Mouse (Mus musculus) embryonic facial prominence, embryonic 10.5 days (tissue): Measurements from ENCODE around the gene Mpv17l2. TPM values are rescaled to one million over a fixed set of nuclear protein-coding genes. Genes with fewer than 3 reads are reported as not detected.

Source experiments
- DNase-seq: peaks from one replicate; pipeline ENCODE4 v3.0.0-alpha.2; 2017; ENCODE audit warnings: low spot score
- H3K27ac ChIP-seq: fragments of 300-500 bp; sonication (generic); replicated peaks from 2 replicates; pipeline ENCODE4 v1.5.1; 2016; ENCODE audit warnings: mild to moderate bottlenecking
- H3K27me3 ChIP-seq: fragments of 300-500 bp; sonication (generic); replicated peaks from 2 replicates; pipeline ENCODE4 v1.6.1; 2016; ENCODE audit warnings: low read depth, mild to moderate bottlenecking; ENCODE audit not compliant: poor library complexity, severe bottlenecking
- H3K36me3 ChIP-seq: fragments of 300-500 bp; sonication (generic); replicated peaks from 2 replicates; pipeline ENCODE4 v1.6.1; 2016; ENCODE audit warnings: mild to moderate bottlenecking, moderate library complexity
- H3K4me1 ChIP-seq: fragments of 300-500 bp; sonication (generic); 2 replicates; pipeline ENCODE4 v1.6.1; 2016
- H3K4me3 ChIP-seq: fragments of 300-500 bp; sonication (generic); 2 replicates; pipeline ENCODE4 v1.5.1; 2016; ENCODE audit warnings: mild to moderate bottlenecking, moderate library complexity
- H3K9me3 ChIP-seq: fragments of 300-500 bp; sonication (generic); 2 replicates; pipeline ENCODE4 v1.6.1; 2016; ENCODE audit warnings: mild to moderate bottlenecking
- WGBS: fragments of 180-500 bp; shearing (Covaris S2); methylation state at CpG from one replicate; pipeline ENCODE4 v1.1.7; 2016; 5-methylcytosine and 5-hydroxymethylcytosine counted together
- polyA plus RNA-seq: library from polyadenylated mRNA; unstranded; fragments of >200 nt; fragmentation: Nextera tagmentation; extraction: Ambion mirVana; gene quantifications from 2 replicates; pipeline ENCODE4 v1.2.1, GENCODE M21; 2016

Gene Mpv17l2
- 28.2 and 34.5 TPM in 2 replicates for polyA plus RNA-seq

- Histone ChIP-seq H3K4me1 (peaks cover 41% of the 10 kb centered on the region), H3K27ac (peak within 1 kb of the TSS; percentile 81)
- WGBS, result 1% methylated on average over 55 of the region's 55 CpGs
These were observed at the start of gene Mpv17l2 for GRCm38 (mm10) chr8:70760775-70761406. TSS of gene Mpv17l2 (minus strand) at chr8:70760946.

GRCm38 (mm10) chr8:70808955-70809701 lies 48.4 kb upstream of the Mpv17l2 start:
- 84% methylated on average over 8 of the region's 8 CpGs for WGBS
- Histone ChIP-seq H3K4me3 (no peak overlapping the region; the same call in 1 of the 2 replicates), H3K27me3 (peaks cover 75% of the 10 kb centered on the region), H3K4me1 (peaks cover 27% of the 10 kb centered on the region), H3K36me3 (no peaks in the 10 kb centered on the region), H3K9me3 (no peaks in the 10 kb centered on the region), H3K27ac (no peak overlapping the region)
- DNase-seq, result no peak

More at GRCm38 (mm10) chr8:70760775-70761406, at the start of gene Mpv17l2:
- Histone ChIP-seq H3K27me3 (peaks cover 19% of the 10 kb centered on the region), H3K36me3 (peaks cover 29% of the 10 kb centered on the region), H3K9me3 (no peaks in the 10 kb centered on the region), H3K4me3 (peak within 1 kb of the TSS; percentile 80)
- DNase-seq, result peak; percentile 97

- H3K4me1 ChIP-seq, result peaks cover 34% of the 10 kb centered on the region
- peaks cover 75% of the 10 kb centered on the region for H3K27me3 ChIP-seq
- no peaks in the 10 kb centered on the region for H3K9me3 ChIP-seq
- no peak within 1 kb of the TSS; the same call in 1 of the 2 replicates for H3K4me3 ChIP-seq
- no peaks in the 10 kb centered on the region for H3K36me3 ChIP-seq
- no peak for DNase-seq
- no peak within 1 kb of the TSS for H3K27ac ChIP-seq
- WGBS, result 64% methylated on average over 5 of the region's 5 CpGs
These were observed 47.5 kb upstream of the Mpv17l2 start, which contains the start of gene Il12rb1 for GRCm38 (mm10) chr8:70808239-70808638. TSS of gene Il12rb1 (plus strand) at chr8:70808449.

DNA sequence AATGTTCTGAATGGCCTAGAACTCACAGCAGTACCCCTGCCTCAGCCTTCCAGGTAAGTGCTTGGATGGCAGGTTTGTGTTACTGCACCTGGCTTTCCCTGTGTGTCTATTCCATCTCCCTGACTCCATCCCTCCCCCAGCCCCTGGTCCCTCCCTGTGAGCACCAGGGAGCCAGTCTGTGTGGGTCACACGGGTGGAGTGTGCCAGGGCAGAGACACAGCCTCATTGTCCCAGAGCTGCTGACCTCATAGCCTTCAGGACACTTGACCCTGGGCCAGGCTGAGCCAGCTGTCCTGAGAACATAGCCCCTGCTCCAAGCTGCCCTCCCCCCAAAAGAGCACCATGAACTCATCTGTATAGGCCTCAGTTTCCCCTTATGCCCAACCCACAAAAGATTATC lies 46.6 kb upstream of the Mpv17l2 start:
- H3K4me1 ChIP-seq, result peaks cover 34% of the 10 kb centered on the region
- no peak overlapping the region for H3K27ac ChIP-seq
- no peaks in the 10 kb centered on the region for H3K9me3 ChIP-seq
- no peak for DNase-seq
- H3K27me3 ChIP-seq, result peaks cover 79% of the 10 kb centered on the region
- no peak overlapping the region for H3K4me3 ChIP-seq
- WGBS, result 38% methylated on average over 1 of the region's 1 CpGs
- no peaks in the 10 kb centered on the region for H3K36me3 ChIP-seq

DNA sequence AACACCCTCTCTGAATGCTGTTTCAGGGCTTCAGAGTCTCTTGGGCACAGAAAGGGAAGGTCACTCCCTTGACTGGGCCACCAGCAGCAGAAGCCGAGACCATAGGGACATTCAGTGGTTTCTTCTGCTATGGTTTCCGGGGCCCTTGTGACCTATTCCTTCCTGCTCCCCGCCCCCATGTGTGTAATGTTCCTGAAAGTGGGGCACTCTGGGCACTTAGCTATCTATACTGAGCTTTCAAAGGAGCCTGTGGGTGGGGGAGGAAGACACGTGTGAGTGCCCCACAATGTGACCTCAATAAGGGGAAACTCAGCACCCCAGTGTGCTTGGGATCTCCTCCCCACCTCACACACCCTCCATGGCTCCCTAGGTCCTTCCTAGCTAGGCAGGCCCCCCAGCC lies 45.8 kb upstream of the Mpv17l2 start:
- Histone ChIP-seq H3K4me3 (no peak overlapping the region), H3K36me3 (no peaks in the 10 kb centered on the region), H3K27me3 (peaks cover 87% of the 10 kb centered on the region), H3K27ac (no peak overlapping the region), H3K9me3 (no peaks in the 10 kb centered on the region), H3K4me1 (peaks cover 31% of the 10 kb centered on the region)
- DNase-seq, result no peak
- 73% methylated on average over 4 of the region's 4 CpGs for WGBS

- WGBS, result 1% methylated on average over 45 of the region's 45 CpGs
- peak within 1 kb of the TSS; percentile 35; the same call in 1 of the 2 replicates for H3K27ac ChIP-seq
- peaks cover 89% of the 10 kb centered on the region for H3K27me3 ChIP-seq
- H3K4me3 ChIP-seq, result peak within 1 kb of the TSS; percentile 63
- peaks cover 19% of the 10 kb centered on the region for H3K4me1 ChIP-seq
- no peaks in the 10 kb centered on the region for H3K9me3 ChIP-seq
- no peaks in the 10 kb centered on the region for H3K36me3 ChIP-seq
- DNase-seq, result peak; percentile 93
These were observed 43.9 kb upstream of the Mpv17l2 start, which contains the start of gene Mast3 for GRCm38 (mm10) chr8:70804481-70805206. TSS of gene Mast3 (minus strand) at chr8:70805054.

- H3K9me3 ChIP-seq, result no peaks in the 10 kb centered on the region
- H3K27me3 ChIP-seq, result peaks cover 89% of the 10 kb centered on the region
- H3K36me3 ChIP-seq, result no peaks in the 10 kb centered on the region
- 0 out of 2 replicates have a peak overlapping the region, but pooled peaks have one; percentile 35 for H3K27ac ChIP-seq
- H3K4me3 ChIP-seq, result peak overlapping the region; percentile 63
- peaks cover 16% of the 10 kb centered on the region for H3K4me1 ChIP-seq
- DNase-seq, result peak; percentile 53
- 1% methylated on average over 47 of the region's 47 CpGs for WGBS
These were observed 43.2 kb upstream of the Mpv17l2 start for GRCm38 (mm10) chr8:70803761-70804480.

- no peaks in the 10 kb centered on the region for H3K9me3 ChIP-seq
- H3K27me3 ChIP-seq, result peaks cover 96% of the 10 kb centered on the region
- 66% methylated on average over 11 of the region's 11 CpGs for WGBS
- no peak for DNase-seq
- no peaks in the 10 kb centered on the region for H3K36me3 ChIP-seq
- H3K27ac ChIP-seq, result no peak overlapping the region
- peaks cover 23% of the 10 kb centered on the region for H3K4me1 ChIP-seq
- no peak overlapping the region for H3K4me3 ChIP-seq
These were observed 42.2 kb upstream of the Mpv17l2 start for GRCm38 (mm10) chr8:70802786-70803510.

- no peak overlapping the region for H3K4me3 ChIP-seq
- H3K27ac ChIP-seq, result no peak overlapping the region
- H3K27me3 ChIP-seq, result peaks cover 96% of the 10 kb centered on the region
- H3K4me1 ChIP-seq, result peaks cover 33% of the 10 kb centered on the region
- DNase-seq, result no peak
- 82% methylated on average over 1 of the region's 1 CpGs for WGBS
- no peaks in the 10 kb centered on the region for H3K36me3 ChIP-seq
- H3K9me3 ChIP-seq, result no peaks in the 10 kb centered on the region
These were observed 41.1 kb upstream of the Mpv17l2 start for GRCm38 (mm10) chr8:70801830-70802229.

GRCm38 (mm10) chr8:70801156-70801555 lies 40.4 kb upstream of the Mpv17l2 start:
- H3K4me1 ChIP-seq, result peaks cover 39% of the 10 kb centered on the region
- H3K9me3 ChIP-seq, result no peaks in the 10 kb centered on the region
- no peak overlapping the region; the same call in 1 of the 2 replicates for H3K4me3 ChIP-seq
- no peak for DNase-seq
- 38% methylated on average over 15 of the region's 15 CpGs for WGBS
- H3K27ac ChIP-seq, result no peak overlapping the region
- H3K27me3 ChIP-seq, result peaks cover 96% of the 10 kb centered on the region
- H3K36me3 ChIP-seq, result no peaks in the 10 kb centered on the region

GRCm38 (mm10) chr8:70800648-70801047 lies 39.9 kb upstream of the Mpv17l2 start:
- Histone ChIP-seq H3K27me3 (peaks cover 96% of the 10 kb centered on the region), H3K4me3 (no peak overlapping the region), H3K36me3 (no peaks in the 10 kb centered on the region), H3K27ac (no peak overlapping the region), H3K9me3 (no peaks in the 10 kb centered on the region), H3K4me1 (peaks cover 44% of the 10 kb centered on the region)
- WGBS, result 52% methylated on average over 10 of the region's 10 CpGs
- DNase-seq, result no peak
